Mouse (Mus musculus): ENCODE data around the gene Eif2b2.

Gene Eif2b2

GRCm38 (mm10) chr12:85237553-85237952 is 18.3 kb downstream of the Eif2b2 start:
- in situ Hi-C loops (cut with MboI; ENCODE audit: low sequenced_read_pairs) = no loop called here

- in situ Hi-C loops (cut with MboI; ENCODE audit: low sequenced_read_pairs) = no loop called here
Observed at GRCm38 (mm10) chr12:85252083-85252482, 32.8 kb downstream of the Eif2b2 start.

GRCm38 (mm10) chr12:85256074-85256751 is 36.9 kb downstream of the Eif2b2 start:
- in situ Hi-C loops (cut with MboI; ENCODE audit: low sequenced_read_pairs) = no loop called here

GRCm38 (mm10) chr12:85257008-85257639 is 37.8 kb downstream of the Eif2b2 start:
- in situ Hi-C loops (cut with MboI; ENCODE audit: low sequenced_read_pairs) = no loop called here

- in situ Hi-C loops (cut with MboI; ENCODE audit: low sequenced_read_pairs) = no loop called here
Observed at GRCm38 (mm10) chr12:85262489-85262888, 43.2 kb downstream of the Eif2b2 start.

- in situ Hi-C loops (cut with MboI; ENCODE audit: low sequenced_read_pairs) = no loop called here
Observed at GRCm38 (mm10) chr12:85263190-85263589, 43.9 kb downstream of the Eif2b2 start.

GRCm38 (mm10) chr12:85264531-85264930 is 45.2 kb downstream of the Eif2b2 start:
- in situ Hi-C loops (cut with MboI; ENCODE audit: low sequenced_read_pairs) = no loop called here

GRCm38 (mm10) chr12:85264940-85265339 is 45.7 kb downstream of the Eif2b2 start:
- in situ Hi-C loops (cut with MboI; ENCODE audit: low sequenced_read_pairs) = no loop called here

- in situ Hi-C loops (cut with MboI; ENCODE audit: low sequenced_read_pairs) = no loop called here
Observed at GRCm38 (mm10) chr12:85266248-85266647, 47.0 kb downstream of the Eif2b2 start.

- in situ Hi-C loops (cut with MboI; ENCODE audit: low sequenced_read_pairs) = no loop called here
Observed at GRCm38 (mm10) chr12:85269821-85270220, 50.5 kb downstream of the Eif2b2 start.

GRCm38 (mm10) chr12:85270319-85270718 is 51.0 kb downstream of the Eif2b2 start, which contains the start of gene Mlh3:
Gene Mlh3 (minus strand): TSS chr12:85270599.
- in situ Hi-C loops (cut with MboI; ENCODE audit: low sequenced_read_pairs) = no loop called here

- in situ Hi-C loops (cut with MboI; ENCODE audit: low sequenced_read_pairs) = no loop called here
Observed at GRCm38 (mm10) chr12:85271132-85271842, 52.0 kb downstream of the Eif2b2 start.

- in situ Hi-C loops (cut with MboI; ENCODE audit: low sequenced_read_pairs) = no loop called here
Observed at GRCm38 (mm10) chr12:85271843-85272206, 52.5 kb downstream of the Eif2b2 start.

GRCm38 (mm10) chr12:85273508-85273907 is 54.2 kb downstream of the Eif2b2 start:
- in situ Hi-C loops (cut with MboI; ENCODE audit: low sequenced_read_pairs) = no loop called here

Data from CH12F3 (cell line).